Mouse (Mus musculus) kidney, embryonic 16.5 days (tissue): ENCODE results near the gene Rap1gap. TPM values are rescaled to one million over a fixed set of nuclear protein-coding genes. Genes with fewer than 3 reads are reported as not detected.

Source experiments
- ATAC-seq: fragments of 200-750 bp; cut with Nextera tagmentation; 2 replicates; pipeline ENCODE4 v1.8.0; 2017; ENCODE audit warnings: moderate TSS enrichment; ENCODE audit not compliant: low FRiP score, low TSS enrichment
- H3K27ac ChIP-seq: fragments of 300-500 bp; sonication (generic); 2 replicates; pipeline ENCODE4 v1.5.1; 2014; ENCODE audit warnings: low read length
- H3K27me3 ChIP-seq: fragments of 300-500 bp; sonication (generic); 2 replicates; pipeline ENCODE4 v1.6.1; 2014; ENCODE audit warnings: low read length, control low read depth, mixed read lengths; ENCODE audit not compliant: insufficient read depth
- H3K36me3 ChIP-seq: fragments of 300-500 bp; sonication (generic); 2 replicates; pipeline ENCODE4 v1.6.1; 2014; ENCODE audit warnings: low read length, control low read depth, mixed read lengths; ENCODE audit not compliant: insufficient read depth
- H3K4me1 ChIP-seq: fragments of 300-500 bp; sonication (generic); 2 replicates; pipeline ENCODE4 v1.6.1; 2014; ENCODE audit warnings: low read length, control low read depth, mixed read lengths; ENCODE audit not compliant: insufficient read depth
- H3K4me2 ChIP-seq: fragments of 300-500 bp; sonication (generic); replicated peaks from 2 replicates; pipeline ENCODE4 v1.6.1; 2014; ENCODE audit warnings: low read depth, low read length
- H3K4me3 ChIP-seq: fragments of 300-500 bp; sonication (generic); 2 replicates; pipeline ENCODE4 v1.5.1; 2014; ENCODE audit warnings: mild to moderate bottlenecking, low read length
- H3K9ac ChIP-seq: fragments of 300-500 bp; sonication (generic); replicated peaks from 2 replicates; pipeline ENCODE4 v1.6.1; 2014; ENCODE audit warnings: low read length
- H3K9me3 ChIP-seq: fragments of 300-500 bp; sonication (generic); 2 replicates; pipeline ENCODE4 v1.6.1; 2016; ENCODE audit warnings: low read length, control low read depth
- WGBS: fragments of 180-500 bp; shearing (Covaris S2); extraction: QIAGEN DNeasy Blood & Tissue Kit; methylation state at CpG from one replicate; pipeline ENCODE4 v1.1.7; 2014; 5-methylcytosine and 5-hydroxymethylcytosine counted together
- polyA plus RNA-seq: library from polyadenylated mRNA; unstranded; fragments of >200 nt; fragmentation: Nextera tagmentation; extraction: Ambion mirVana; gene quantifications from 2 replicates; pipeline ENCODE4 v1.2.1, GENCODE M21; 2015

The Rap1gap gene
- polyA plus RNA-seq, 1 experiment from 2014 or later: 22.0 TPM

- H3K9me3 ChIP-seq: no peaks in the 10 kb centered on the region
- no peak overlapping the region for H3K4me2 ChIP-seq
- ATAC-seq: no peak
- WGBS: 76% methylated on average over 13 of the region's 13 CpGs
- H3K36me3 ChIP-seq: no peaks in the 10 kb centered on the region
- peaks cover 16% of the 10 kb centered on the region for H3K4me1 ChIP-seq
- no peak overlapping the region for H3K27ac ChIP-seq
- H3K9ac ChIP-seq: no peak overlapping the region
- peaks cover 30% of the 10 kb centered on the region for H3K27me3 ChIP-seq
- H3K4me3 ChIP-seq: no peak overlapping the region
Observed at GRCm38 (mm10) chr4:137725541-137726145, 61.1 kb downstream of the Rap1gap start.

- no peak overlapping the region for H3K27ac ChIP-seq
- H3K4me2 ChIP-seq: no peak overlapping the region
- no peak overlapping the region for H3K9ac ChIP-seq
- no peaks in the 10 kb centered on the region for H3K9me3 ChIP-seq
- H3K27me3 ChIP-seq: peaks cover 30% of the 10 kb centered on the region
- H3K4me1 ChIP-seq: peaks cover 16% of the 10 kb centered on the region
- no peak overlapping the region for H3K4me3 ChIP-seq
- H3K36me3 ChIP-seq: no peaks in the 10 kb centered on the region
- WGBS: 83% methylated on average over 18 of the region's 18 CpGs
- no peak for ATAC-seq
Observed at GRCm38 (mm10) chr4:137726739-137727505, 62.4 kb downstream of the Rap1gap start.

GRCm38 (mm10) chr4:137727506-137728187, 63.1 kb downstream of the Rap1gap start:
- H3K4me2 ChIP-seq: 0 out of 2 replicates have a peak overlapping the region, but pooled peaks have one; percentile 8
- H3K27me3 ChIP-seq: peaks cover 30% of the 10 kb centered on the region
- H3K9me3 ChIP-seq: no peaks in the 10 kb centered on the region
- H3K4me1 ChIP-seq: peaks cover 16% of the 10 kb centered on the region
- no peak overlapping the region for H3K9ac ChIP-seq
- H3K27ac ChIP-seq: no peak overlapping the region
- ATAC-seq: peak; percentile 13
- H3K36me3 ChIP-seq: no peaks in the 10 kb centered on the region
- 3% methylated on average over 17 of the region's 18 CpGs for WGBS
- no peak overlapping the region for H3K4me3 ChIP-seq

- peak; percentile 16; the same call in 1 of the 2 replicates for ATAC-seq
- H3K9me3 ChIP-seq: no peaks in the 10 kb centered on the region
- H3K9ac ChIP-seq: peak overlapping the region; percentile 46; the same call in 1 of the 2 replicates
- peaks cover 16% of the 10 kb centered on the region for H3K4me1 ChIP-seq
- WGBS: 7% methylated on average over 17 of the region's 17 CpGs
- no peaks in the 10 kb centered on the region for H3K36me3 ChIP-seq
- no peak overlapping the region for H3K27ac ChIP-seq
- peak overlapping the region; percentile 36 for H3K4me3 ChIP-seq
- peak overlapping the region; percentile 59 for H3K4me2 ChIP-seq
- peaks cover 30% of the 10 kb centered on the region for H3K27me3 ChIP-seq
Observed at GRCm38 (mm10) chr4:137728399-137729154, 64.1 kb downstream of the Rap1gap start.

GRCm38 (mm10) chr4:137729155-137729855, 64.8 kb downstream of the Rap1gap start:
- H3K4me3 ChIP-seq: peak overlapping the region; percentile 36

GRCm38 (mm10) chr4:137730134-137730533, 65.6 kb downstream of the Rap1gap start:
- H3K36me3 ChIP-seq: no peaks in the 10 kb centered on the region
- ATAC-seq: peak; percentile 40
- WGBS: 9% methylated on average over 3 of the region's 3 CpGs

More at GRCm38 (mm10) chr4:137729155-137729855, 64.8 kb downstream of the Rap1gap start:
- WGBS: 22% methylated on average over 24 of the region's 24 CpGs
- Histone ChIP-seq H3K9ac (peak overlapping the region; percentile 46; the same call in 1 of the 2 replicates), H3K36me3 (no peaks in the 10 kb centered on the region), H3K27me3 (peaks cover 24% of the 10 kb centered on the region), H3K4me2 (peak overlapping the region; percentile 59), H3K27ac (no peak overlapping the region), H3K9me3 (no peaks in the 10 kb centered on the region), H3K4me1 (peaks cover 14% of the 10 kb centered on the region)
- 0 out of 2 replicates have a peak, but pooled peaks have one; percentile 6 for ATAC-seq

GRCm38 (mm10) chr4:137730757-137731156, 66.2 kb downstream of the Rap1gap start:
- no peak overlapping the region for H3K4me3 ChIP-seq
- WGBS: 75% methylated on average over 8 of the region's 8 CpGs
- H3K27ac ChIP-seq: no peak overlapping the region
- no peak overlapping the region for H3K9ac ChIP-seq
- no peaks in the 10 kb centered on the region for H3K36me3 ChIP-seq
- no peaks in the 10 kb centered on the region for H3K9me3 ChIP-seq
- peaks cover 13% of the 10 kb centered on the region for H3K4me1 ChIP-seq
- no peak for ATAC-seq
- H3K27me3 ChIP-seq: peaks cover 24% of the 10 kb centered on the region
- no peak overlapping the region for H3K4me2 ChIP-seq

More at GRCm38 (mm10) chr4:137730134-137730533, 65.6 kb downstream of the Rap1gap start:
- Histone ChIP-seq H3K27ac (no peak overlapping the region), H3K9me3 (no peaks in the 10 kb centered on the region), H3K9ac (no peak overlapping the region), H3K4me3 (no peak overlapping the region), H3K4me2 (no peak overlapping the region), H3K27me3 (peaks cover 24% of the 10 kb centered on the region), H3K4me1 (peaks cover 12% of the 10 kb centered on the region)

GRCm38 (mm10) chr4:137731891-137732290, 67.4 kb downstream of the Rap1gap start:
- no peaks in the 10 kb centered on the region for H3K36me3 ChIP-seq
- H3K4me3 ChIP-seq: no peak overlapping the region
- no peak overlapping the region for H3K27ac ChIP-seq
- peaks cover 21% of the 10 kb centered on the region for H3K4me1 ChIP-seq
- no peak overlapping the region for H3K9ac ChIP-seq
- no peak for ATAC-seq
- peaks cover 24% of the 10 kb centered on the region for H3K27me3 ChIP-seq
- H3K9me3 ChIP-seq: no peaks in the 10 kb centered on the region
- WGBS: 68% methylated on average over 10 of the region's 10 CpGs
- no peak overlapping the region for H3K4me2 ChIP-seq

GRCm38 (mm10) chr4:137732361-137732760, 67.8 kb downstream of the Rap1gap start:
- 79% methylated on average over 3 of the region's 3 CpGs for WGBS
- ATAC-seq: no peak
- no peak overlapping the region for H3K27ac ChIP-seq
- H3K36me3 ChIP-seq: no peaks in the 10 kb centered on the region
- no peaks in the 10 kb centered on the region for H3K9me3 ChIP-seq
- no peak overlapping the region for H3K4me3 ChIP-seq
- peaks cover 24% of the 10 kb centered on the region for H3K27me3 ChIP-seq
- peaks cover 21% of the 10 kb centered on the region for H3K4me1 ChIP-seq
- no peak overlapping the region for H3K4me2 ChIP-seq
- no peak overlapping the region for H3K9ac ChIP-seq
